Mouse (Mus musculus) megakaryocyte-erythroid progenitor cell, adult 5-6 weeks (primary cell): ENCODE measurements around the gene Ttc33. TPM values are rescaled to one million over a fixed set of nuclear protein-coding genes. Genes with fewer than 3 reads are reported as not detected.

Source experiments
- ATAC-seq: replicated peaks from 2 replicates; pipeline ENCODE4 v1.8.0; 2016; ENCODE audit warnings: mild to moderate bottlenecking, inconsistent platforms; ENCODE audit not compliant: severe bottlenecking, poor library complexity, low FRiP score, low TSS enrichment
- total RNA-seq, 2 experiments: library from RNA; stranded (forward) in 1 of 2; stranded (reverse) in 1 of 2; fragments of 200-1000, 215-1000 nt in 1 of 2; fragments of >200 nt in 1 of 2; fragmentation: Nextera tagmentation in 1 of 2; gene quantifications; 2 replicates each; pipeline ENCODE4 v1.2.3; 2014 to 2017

Ttc33 gene
- total RNA-seq, 2 experiments from 2014 or later: 12.6 to 35.6 TPM

- ATAC-seq: no peak
Measured at GRCm38 (mm10) chr15:5238553-5238952, 53.2 kb downstream of the Ttc33 start.

DNA sequence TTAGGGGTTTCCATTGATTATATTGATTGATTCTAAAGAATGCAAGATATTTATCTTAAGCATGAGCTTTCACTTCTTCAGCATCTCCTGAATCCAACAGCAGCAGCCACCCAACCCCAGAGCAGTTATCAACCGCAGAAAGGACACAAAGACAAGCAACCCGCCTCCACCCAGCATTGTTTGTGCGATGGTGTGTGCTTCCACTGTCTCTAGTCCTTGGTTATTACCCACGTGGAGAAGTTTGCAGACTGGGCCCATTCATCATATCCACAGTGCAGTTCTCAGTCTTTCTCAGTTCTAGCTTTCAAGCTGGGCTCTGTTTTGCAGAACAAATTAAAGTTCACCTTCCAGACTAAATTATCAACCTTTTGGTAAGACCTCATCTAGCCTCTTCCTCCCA is 54.0 kb downstream of the Ttc33 start:
- ATAC-seq: no peak

DNA sequence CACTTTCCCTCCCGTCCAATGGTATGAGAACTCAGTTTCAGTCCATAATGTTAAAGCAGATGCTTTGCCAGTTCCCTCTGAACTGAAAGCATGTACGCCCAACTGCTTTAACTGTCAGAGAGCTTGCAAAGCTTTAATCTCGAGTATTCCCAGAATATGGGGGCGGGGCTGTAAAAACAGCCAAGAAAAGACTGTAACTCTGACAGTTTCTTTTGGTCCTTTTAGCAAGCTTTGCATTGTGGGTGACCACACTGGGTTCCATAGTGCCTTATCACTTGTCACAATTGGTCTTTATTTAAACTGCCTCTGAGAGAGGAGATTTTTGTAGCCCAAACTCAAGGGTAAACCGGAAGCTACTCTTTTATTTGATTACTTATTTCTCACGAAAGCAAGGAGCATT is 54.6 kb downstream of the Ttc33 start:
- ATAC-seq: peak; percentile 13

DNA sequence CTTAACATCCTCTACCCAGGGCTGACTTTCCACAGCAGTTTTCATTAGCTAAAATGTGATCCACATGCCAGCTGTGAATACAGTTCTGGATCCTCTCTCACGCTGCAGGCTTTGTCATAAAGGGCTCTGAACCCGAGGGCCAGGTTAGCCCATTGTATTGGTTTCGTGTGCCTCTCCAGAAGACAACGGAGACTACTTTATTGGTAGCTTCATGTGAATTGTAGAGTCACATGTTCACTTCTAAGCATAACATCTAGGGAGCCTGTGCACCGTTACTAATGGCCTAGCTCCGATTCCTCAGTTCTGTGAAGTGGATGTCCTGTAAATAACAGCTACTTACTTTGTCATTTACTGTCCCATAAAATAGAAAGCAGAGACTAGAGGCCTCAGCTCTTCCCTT is 55.0 kb downstream of the Ttc33 start:
- 0 out of 2 replicates have a peak, but pooled peaks have one; percentile 0 for ATAC-seq

DNA sequence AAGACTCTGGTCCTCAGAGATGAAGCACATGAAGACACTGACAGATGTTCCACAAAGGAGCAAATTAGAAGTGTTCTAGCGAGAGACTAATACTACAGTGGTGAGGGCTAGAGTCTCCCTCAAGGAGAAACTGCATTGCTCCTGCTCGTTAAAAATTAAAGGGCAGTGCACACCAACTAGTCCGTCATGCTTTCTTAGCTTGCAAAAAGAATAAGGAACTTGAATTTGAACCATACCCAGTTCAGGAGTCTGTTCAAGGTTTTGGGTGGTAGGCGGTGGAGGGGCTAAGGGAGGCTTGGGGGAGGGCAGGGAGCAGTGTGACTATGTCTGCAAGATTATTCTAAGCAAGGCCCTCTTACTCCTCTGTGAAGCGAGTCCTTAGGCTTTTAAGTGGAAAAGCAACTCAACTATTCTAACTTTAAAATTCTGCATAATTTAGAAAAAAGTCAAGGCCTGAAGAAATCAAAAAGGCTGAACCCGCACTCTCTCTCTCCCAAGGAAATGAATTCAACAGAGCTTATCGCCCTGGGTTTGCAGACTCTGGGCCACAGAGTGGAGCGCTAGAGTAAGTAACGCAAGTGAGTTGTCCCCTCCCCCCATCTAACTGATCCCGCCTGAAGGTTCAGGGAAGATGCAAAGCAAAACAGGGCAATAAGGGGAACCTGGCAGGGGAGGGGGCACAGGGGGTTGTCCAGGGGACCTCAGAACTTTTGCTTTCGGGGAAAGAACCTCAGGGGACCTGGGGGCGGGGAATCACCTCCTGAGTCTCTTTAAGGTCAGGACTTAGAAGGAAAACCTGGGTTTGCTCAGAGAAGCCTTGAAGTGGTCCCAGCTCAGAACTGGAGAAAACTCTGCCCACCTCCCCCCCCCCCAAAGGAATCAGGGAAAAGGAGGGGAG is 56.2 kb downstream of the Ttc33 start:
- ATAC-seq: 0 out of 2 replicates have a peak, but pooled peaks have one; percentile 12

DNA sequence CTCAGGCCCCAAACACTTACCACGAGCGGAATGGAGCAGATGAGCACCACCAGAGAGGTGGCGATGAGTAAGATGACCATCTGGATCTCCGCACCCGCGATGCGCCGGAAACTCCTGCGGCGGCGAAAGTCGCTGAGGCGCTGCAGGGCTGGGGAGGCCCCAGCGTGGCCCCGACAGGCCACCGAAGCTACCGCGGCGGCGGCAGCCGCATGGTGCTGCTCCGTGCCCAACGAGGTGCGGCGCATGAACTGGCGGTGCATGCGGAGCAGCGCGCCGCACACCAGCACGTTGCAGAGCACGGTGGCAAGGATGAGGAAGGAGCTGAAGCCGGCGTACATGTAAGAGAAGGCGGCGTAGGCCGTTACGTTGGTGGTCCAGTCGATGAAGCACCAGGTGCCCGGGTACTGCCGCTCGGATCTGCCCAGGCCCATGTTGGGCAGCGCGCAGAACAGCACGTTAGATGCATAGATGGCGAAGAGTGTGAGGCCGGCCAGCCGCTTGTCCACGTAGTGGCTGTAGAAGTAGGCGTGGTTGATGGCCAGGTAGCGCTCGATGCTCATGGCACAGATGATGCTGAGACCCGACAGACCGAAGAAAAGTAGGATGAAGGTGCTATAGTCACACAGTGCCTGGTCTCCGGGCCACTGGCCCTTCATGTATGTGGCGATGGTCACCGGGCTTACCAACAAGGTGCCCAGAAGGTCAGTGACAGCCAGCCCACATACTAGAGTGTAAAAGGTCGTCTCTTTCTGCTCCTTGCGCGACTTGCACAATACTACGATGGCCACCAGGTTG is 57.1 kb downstream of the Ttc33 start:
- ATAC-seq: 0 out of 2 replicates have a peak, but pooled peaks have one; percentile 1

- peak; percentile 7; the same call in 1 of the 2 replicates for ATAC-seq
Measured at GRCm38 (mm10) chr15:5243036-5243958, 58.0 kb downstream of the Ttc33 start.

DNA sequence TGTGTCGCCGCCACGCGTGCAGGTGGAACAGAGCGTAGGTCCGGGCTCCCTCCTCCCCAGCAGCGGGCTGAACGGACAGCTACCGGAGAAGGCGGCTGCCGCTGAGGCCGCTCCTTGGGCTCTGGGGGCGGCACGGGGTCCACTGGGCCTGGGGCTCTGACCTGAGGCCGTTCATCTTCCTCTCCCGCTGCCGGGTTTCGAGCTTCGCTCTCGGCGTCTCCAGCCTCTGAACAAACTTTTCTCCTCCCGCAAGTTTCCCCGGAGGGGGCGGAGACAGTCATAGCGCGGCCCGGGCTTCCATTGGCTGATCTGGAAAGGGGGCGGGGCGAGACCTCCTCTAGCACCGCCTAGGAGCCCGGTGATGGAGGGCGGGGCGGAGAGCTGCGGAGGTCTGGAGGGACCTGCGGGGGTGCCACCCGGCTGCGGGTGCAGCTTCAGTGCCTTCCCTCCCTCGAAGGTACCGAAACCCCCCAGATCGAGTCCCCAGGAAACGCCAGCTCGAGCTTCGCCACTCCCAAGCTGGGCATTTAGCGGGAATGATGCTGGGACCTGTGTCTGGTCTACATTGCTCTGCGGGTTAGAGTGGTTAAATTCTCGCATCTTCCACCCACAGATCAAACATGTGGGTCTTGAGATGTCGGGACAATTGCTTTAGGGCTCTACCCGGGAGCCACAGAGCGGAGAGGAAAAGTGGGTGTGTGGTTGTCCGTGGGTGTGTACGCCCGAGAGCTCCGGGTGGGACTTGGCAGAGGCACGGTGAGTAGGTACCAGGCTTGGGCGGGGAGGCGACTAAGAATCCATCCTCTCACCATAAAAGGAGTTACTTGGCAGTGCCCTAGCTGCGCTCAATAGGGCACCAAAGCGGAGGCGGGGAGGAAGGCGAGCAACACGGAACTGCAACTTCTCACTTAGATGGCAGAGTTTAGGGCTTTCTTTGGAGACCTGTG is 58.9 kb downstream of the Ttc33 start, which contains the start of gene Ptger4:
Gene Ptger4, minus strand, starts transcription at position 229 of the 947 bp plus-strand sequence.
- peak; percentile 77 for ATAC-seq

DNA sequence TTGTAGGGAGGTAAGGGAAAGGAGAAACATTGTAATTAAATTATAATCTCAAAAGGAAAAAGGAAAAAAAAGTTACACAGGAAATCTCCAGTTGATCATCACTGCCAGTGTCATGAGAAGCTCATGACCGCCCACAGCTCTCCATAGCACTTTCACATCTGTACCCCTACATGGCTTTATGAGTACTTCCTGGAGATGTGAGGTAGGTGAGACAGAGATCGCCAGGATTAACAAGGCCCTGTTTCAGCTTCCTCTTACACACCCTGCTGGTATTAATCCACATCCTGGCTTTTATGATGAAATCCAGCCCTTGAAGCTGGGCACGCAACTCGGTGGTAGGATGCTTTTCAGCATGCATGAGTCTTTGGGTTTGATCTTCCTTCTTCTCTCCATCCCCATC is 64.9 kb downstream of the Ttc33 start:
- ATAC-seq: no peak

DNA sequence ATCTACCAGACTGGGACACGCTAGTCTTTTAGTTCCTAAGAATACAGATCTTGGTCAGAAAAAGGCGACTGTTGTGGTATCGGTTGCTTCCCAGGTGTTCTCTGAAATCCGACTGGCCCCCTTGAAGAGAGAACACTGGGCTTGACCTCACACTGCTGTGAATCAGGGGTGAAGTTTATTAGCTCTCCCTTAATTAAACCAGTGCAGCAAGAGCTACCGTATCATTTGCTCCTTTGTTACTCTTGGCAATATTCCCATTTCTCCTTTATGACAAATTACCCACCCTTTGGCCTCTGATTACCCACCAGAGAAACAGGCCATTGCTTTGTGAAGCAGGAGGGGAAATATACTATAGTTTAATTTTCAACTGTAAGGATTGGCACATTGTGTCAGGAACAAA is 74.9 kb downstream of the Ttc33 start:
- no peak for ATAC-seq

GRCm38 (mm10) chr15:5261004-5261403 is 75.7 kb downstream of the Ttc33 start:
- ATAC-seq: peak; percentile 97

DNA sequence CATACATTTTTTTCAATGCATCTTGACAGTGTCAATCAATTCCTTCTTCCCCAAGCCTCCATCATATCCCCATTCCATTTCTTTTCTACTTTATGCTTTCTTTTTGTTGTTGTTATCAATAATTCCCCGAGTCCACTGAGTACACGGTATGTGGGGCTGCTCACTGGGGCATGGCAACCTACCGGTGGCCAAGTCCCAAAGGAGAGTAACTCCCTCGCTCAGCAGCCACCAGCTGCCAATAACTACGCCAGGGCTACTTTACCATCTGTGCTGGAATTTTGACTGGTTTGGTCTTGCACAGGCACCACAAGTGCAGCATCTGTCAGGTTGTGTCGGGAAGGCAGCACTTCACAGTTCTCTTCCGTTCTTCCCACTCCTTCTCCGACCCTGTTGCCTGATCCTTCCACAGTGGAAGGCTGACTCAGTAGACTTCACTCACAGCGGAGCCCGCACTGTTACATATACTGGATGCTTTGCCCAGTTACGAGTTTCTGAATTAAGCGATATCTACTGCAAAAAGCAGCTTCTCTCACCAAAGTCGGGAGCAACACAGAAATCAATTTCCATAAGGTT is 76.9 kb downstream of the Ttc33 start:
- no peak for ATAC-seq

DNA sequence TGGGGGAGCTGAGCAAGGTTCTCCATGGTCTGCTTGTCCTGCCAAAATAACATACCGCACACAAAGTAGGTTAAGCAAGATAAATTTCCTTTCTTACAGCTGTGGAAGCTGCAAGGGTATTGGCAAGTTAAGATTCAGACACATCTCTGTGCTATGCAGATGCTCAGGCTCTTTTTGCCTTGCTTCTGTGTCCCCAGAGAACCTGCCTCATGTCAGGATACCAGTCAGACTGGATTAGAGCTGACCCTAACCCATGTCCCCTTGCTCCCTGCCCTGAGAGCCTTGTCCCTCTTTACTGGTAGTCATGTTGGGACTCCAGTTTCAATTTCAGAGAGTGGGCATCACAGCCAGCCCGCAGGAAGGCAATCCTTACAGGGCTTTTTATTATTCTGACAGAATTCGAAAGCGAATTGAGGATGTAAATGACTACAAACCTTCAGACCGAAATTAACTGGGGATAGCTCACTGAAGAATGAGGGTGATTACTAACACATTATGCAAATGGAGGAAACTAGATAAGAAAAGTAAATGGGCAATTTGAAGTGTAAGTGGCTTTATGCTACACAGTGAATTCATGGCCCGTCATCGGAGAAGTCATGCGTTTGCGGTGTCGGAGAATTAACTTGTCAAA is 77.7 kb downstream of the Ttc33 start:
- ATAC-seq: peak; percentile 50

- ATAC-seq: no peak
Measured at GRCm38 (mm10) chr15:5266095-5266494, 80.8 kb downstream of the Ttc33 start.
